16 mouse cellular contexts compared by ENCODE assay signal in the genomic region with DNA sequence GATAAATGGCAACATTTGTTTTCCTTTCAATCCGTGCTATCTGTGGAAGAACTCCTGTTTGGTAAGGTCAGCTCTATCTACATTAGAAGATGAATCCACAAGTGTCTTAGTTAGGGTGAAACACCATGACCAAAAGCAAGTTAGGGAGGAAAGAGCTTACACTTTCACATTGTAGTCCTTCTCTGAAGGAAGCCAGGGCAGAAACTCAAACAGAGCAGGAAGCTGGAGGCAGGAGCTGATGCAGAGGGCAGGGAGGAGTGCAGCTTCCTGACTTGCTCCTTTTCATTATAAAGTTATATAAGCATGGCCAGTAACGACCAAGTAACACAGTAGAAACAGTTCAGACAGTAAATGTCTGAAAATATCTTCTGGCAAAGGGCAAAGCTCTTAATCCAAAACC.
"Had no signal": no experiment of that assay in that cellular context is flagged by ENCODE, and none has a peak within 500 bp of the region (broad histone marks: within the 10 kb centered on the region; RNA-seq: fewer than 3 reads in every experiment).

No protein-coding gene starts in this region.

- H3K9me3 ChIP-seq: neural tube, embryonic 13.5 days; neural tube, embryonic 15.5 days; stomach, embryonic 15.5 days had no signal

- H3K27me3 ChIP-seq: neural tube, embryonic 13.5 days; neural tube, embryonic 15.5 days; stomach, embryonic 15.5 days had no signal

- H3K27ac ChIP-seq: neural tube, embryonic 13.5 days; neural tube, embryonic 15.5 days; stomach, embryonic 15.5 days; stomach, postnatal 0 days had no signal

- H3K4me1 ChIP-seq: neural tube, embryonic 13.5 days; stomach, embryonic 15.5 days had no signal

- H3K4me3 ChIP-seq: neural tube, embryonic 13.5 days; neural tube, embryonic 15.5 days; stomach, embryonic 15.5 days had no signal

- DNase-seq: retina, postnatal 1 day; right cerebral cortex, adult 18-20 months; right cerebral cortex, postnatal 14 days; right cerebral cortex, postnatal 25 days; right cerebral cortex, postnatal 4 days; spleen, adult 18-20 months; thymus, adult 18-20 months; thymus, adult 2 months; thymus, postnatal 14 days; thymus, postnatal 25 days; thymus, postnatal 36 days; thymus, postnatal 4 days had no signal

- H3K36me3 ChIP-seq: neural tube, embryonic 13.5 days; neural tube, embryonic 15.5 days; stomach, embryonic 15.5 days had no signal

- H3K4me2 ChIP-seq: neural tube, embryonic 13.5 days; neural tube, embryonic 15.5 days; stomach, embryonic 15.5 days had no signal

- H3K9ac ChIP-seq: neural tube, embryonic 13.5 days; neural tube, embryonic 15.5 days; stomach, embryonic 15.5 days had no signal
